In genomic region chr17:27938121-27938754, GRCm38 (mm10) we compare ENCODE assay signal across 8 mouse cellular contexts. TPM values are rescaled to one million over a fixed set of nuclear protein-coding genes. Genes with fewer than 3 reads are reported as not detected.
DNase-seq lines count a peak whose midpoint lies in the region; ATAC-seq and TF ChIP-seq lines count a peak whose summit lies in the region.
"Had no signal": no experiment of that assay in that cellular context is flagged by ENCODE, and none has a peak within 500 bp of the region (broad histone marks: within the 10 kb centered on the region; RNA-seq: fewer than 3 reads in every experiment).

No protein-coding gene starts in this region.

- DNase-seq in kidney, postnatal 0 days (ENCODE audit: low spot score) = peak; percentile 70
- peak; percentile 53 to 61 for DNase-seq in heart, adult 9 months (ENCODE audit: low spot score in 2 of 2)
- DNase-seq in kidney, postnatal 4 days = peak; percentile 40 to 61
- no peak for DNase-seq in urinary bladder, postnatal 25 days (ENCODE audit: low spot score)
- no peak for DNase-seq in midbrain, embryonic 14.5 days

- no peak overlapping the region for H3K4me3 ChIP-seq in kidney, postnatal 0 days (replicated peaks; ENCODE audit: low read depth, low read length)
- no peak overlapping the region for H3K4me3 ChIP-seq in kidney, embryonic 14.5 days (ENCODE audit: low read length)
- H3K4me3 ChIP-seq in olfactory bulb, adult 2 months (ENCODE audit: insufficient read depth, low read depth, low read length) = no peak overlapping the region
- no peak overlapping the region for H3K4me3 ChIP-seq in midbrain, embryonic 14.5 days (replicated peaks; ENCODE audit: low read depth, low read length)

- TF ChIP-seq CTCF in kidney, postnatal 0 days (IDR thresholded peaks at IDR 0.05; ENCODE audit: low read depth) = no peak
- no peak for TF ChIP-seq CTCF in olfactory bulb, adult 2 months (IDR thresholded peaks at IDR 0.05; ENCODE audit: insufficient read depth, low read depth, low read length)

- no peaks in the 10 kb centered on the region for H3K36me3 ChIP-seq in kidney, postnatal 0 days (ENCODE audit: insufficient read depth, low read length)
- no peaks in the 10 kb centered on the region for H3K36me3 ChIP-seq in kidney, embryonic 14.5 days (ENCODE audit: control insufficient read depth, insufficient read depth, low read length)
- no peaks in the 10 kb centered on the region for H3K36me3 ChIP-seq in midbrain, embryonic 14.5 days (ENCODE audit: control insufficient read depth, insufficient read depth, low read length)

- TF ChIP-seq POLR2A in olfactory bulb, adult 2 months (IDR thresholded peaks at IDR 0.05; ENCODE audit: insufficient read depth, low read depth, low read length) = no peak

- peak overlapping the region; percentile 73 for H3K27ac ChIP-seq in kidney, postnatal 0 days
- no peak overlapping the region; the same call in 1 of the 2 replicates for H3K27ac ChIP-seq in kidney, embryonic 14.5 days (ENCODE audit: low read depth, low read length)
- H3K27ac ChIP-seq in olfactory bulb, adult 2 months (ENCODE audit: insufficient read depth, low read depth, low read length) = 0 out of 2 replicates have a peak overlapping the region, but pooled peaks have one; percentile 13
- H3K27ac ChIP-seq in midbrain, embryonic 14.5 days (replicated peaks; ENCODE audit: low read depth, low read length) = no peak overlapping the region

- H3K27me3 ChIP-seq in kidney, postnatal 0 days (ENCODE audit: insufficient read depth, low read length) = no peaks in the 10 kb centered on the region
- no peaks in the 10 kb centered on the region for H3K27me3 ChIP-seq in kidney, embryonic 14.5 days (ENCODE audit: control insufficient read depth, insufficient read depth, low read length)
- no peaks in the 10 kb centered on the region for H3K27me3 ChIP-seq in midbrain, embryonic 14.5 days (ENCODE audit: control insufficient read depth, insufficient read depth, low read length)
- H3K27me3 ChIP-seq: Patski had no signal

- ATAC-seq in kidney, postnatal 0 days (replicated peaks; ENCODE audit: low FRiP score, low read depth) = 0 out of 2 replicates have a peak, but pooled peaks have one; percentile 24
- no peak for ATAC-seq in kidney, embryonic 14.5 days (ENCODE audit: low FRiP score, low TSS enrichment)
- ATAC-seq in midbrain, embryonic 14.5 days (ENCODE audit: low FRiP score, low TSS enrichment) = no peak
- ATAC-seq: Patski had no signal

- 50% methylated on average over 12 of the region's 12 CpGs for WGBS in kidney, postnatal 0 days
- 64% methylated on average over 12 of the region's 12 CpGs for WGBS in kidney, embryonic 14.5 days
- WGBS in olfactory bulb, adult 2 months = 49% methylated on average over 12 of the region's 12 CpGs
- WGBS in midbrain, embryonic 14.5 days = 88% methylated on average over 12 of the region's 12 CpGs

- no peak overlapping the region for H3K9ac ChIP-seq in kidney, postnatal 0 days (ENCODE audit: low read depth, low read length)
- H3K9ac ChIP-seq in kidney, embryonic 14.5 days (ENCODE audit: low read depth, low read length) = no peak overlapping the region
- no peak overlapping the region for H3K9ac ChIP-seq in midbrain, embryonic 14.5 days (replicated peaks; ENCODE audit: low read length)

- H3K4me2 ChIP-seq in kidney, postnatal 0 days (ENCODE audit: low read length) = no peak overlapping the region
- H3K4me2 ChIP-seq in kidney, embryonic 14.5 days (replicated peaks; ENCODE audit: low read depth, low read length) = no peak overlapping the region
- no peak overlapping the region for H3K4me2 ChIP-seq in midbrain, embryonic 14.5 days (ENCODE audit: low read length)

- H3K4me1 ChIP-seq in kidney, postnatal 0 days (replicated peaks; ENCODE audit: insufficient read depth, low read length) = peaks cover 22% of the 10 kb centered on the region
- H3K4me1 ChIP-seq in kidney, embryonic 14.5 days (ENCODE audit: control insufficient read depth, insufficient read depth, low read length) = peaks cover 29% of the 10 kb centered on the region
- peaks cover 33% of the 10 kb centered on the region for H3K4me1 ChIP-seq in olfactory bulb, adult 2 months (ENCODE audit: control insufficient read depth, insufficient read depth, low read length)
- H3K4me1 ChIP-seq in midbrain, embryonic 14.5 days (ENCODE audit: control insufficient read depth, insufficient read depth, low read length) = peaks cover 6% of the 10 kb centered on the region; the same call in 1 of the 2 replicates

- no peaks in the 10 kb centered on the region for H3K9me3 ChIP-seq in kidney, postnatal 0 days (replicated peaks; ENCODE audit: low read length)
- H3K9me3 ChIP-seq in kidney, embryonic 14.5 days (ENCODE audit: control insufficient read depth, low read length) = no peaks in the 10 kb centered on the region
- H3K9me3 ChIP-seq in midbrain, embryonic 14.5 days (ENCODE audit: control insufficient read depth, low read length) = no peaks in the 10 kb centered on the region

RNA-seq across cellular contexts. Expression of gene Taf11, which starts 28.6 kb away (rescaled TPM):
- polyA plus RNA-seq in kidney, postnatal 0 days (2015; fragmentation: Nextera tagmentation; extraction: Ambion mirVana) = 55.5 and 58.1 TPM in 2 replicates
- polyA plus RNA-seq in kidney, embryonic 14.5 days (2014; fragmentation: Nextera tagmentation; extraction: Ambion mirVana) = 76.6 and 77.5 TPM in 2 replicates
- polyA plus RNA-seq in olfactory bulb, adult 2 months (2012; ENCODE audit: insufficient read depth, insufficient read length, low replicate concordance, missing spikeins) = not detected in 2 replicates
- 59.9 and 64.9 TPM in 2 replicates for polyA plus RNA-seq in midbrain, embryonic 14.5 days (2014; fragmentation: Nextera tagmentation; extraction: Ambion mirVana)

RNA-seq across cellular contexts. Expression of gene Anks1, which starts 29.1 kb away (rescaled TPM):
- polyA plus RNA-seq in kidney, postnatal 0 days (2015; fragmentation: Nextera tagmentation; extraction: Ambion mirVana) = 10.5 and 11.3 TPM in 2 replicates
- 8.0 and 14.2 TPM in 2 replicates for polyA plus RNA-seq in kidney, embryonic 14.5 days (2014; fragmentation: Nextera tagmentation; extraction: Ambion mirVana)
- polyA plus RNA-seq in olfactory bulb, adult 2 months (2012; ENCODE audit: insufficient read depth, insufficient read length, low replicate concordance, missing spikeins) = not detected in 2 replicates
- polyA plus RNA-seq in midbrain, embryonic 14.5 days (2014; fragmentation: Nextera tagmentation; extraction: Ambion mirVana) = 63.9 and 69.2 TPM in 2 replicates

Comparison
In these comparisons a context has a peak if more than half of its experiments do, and no peak if none do; other contexts are left out.
1. H3K27ac ChIP-seq: peak in kidney, postnatal 0 days (single experiment) and olfactory bulb, adult 2 months (single experiment); none in kidney, embryonic 14.5 days (single experiment) and midbrain, embryonic 14.5 days (single experiment).
2. DNase-seq: peak in kidney, postnatal 0 days (single experiment), heart, adult 9 months (2 of 2) and kidney, postnatal 4 days (2 of 2); none in urinary bladder, postnatal 25 days (single experiment) and midbrain, embryonic 14.5 days (single experiment).